Comparison of ENCODE assay signal across 10 mouse cellular contexts in genomic region chr2:167948557-167948956, GRCm38 (mm10). TPM values are rescaled to one million over a fixed set of nuclear protein-coding genes. Genes with fewer than 3 reads are reported as not detected.
DNase-seq lines count a peak whose midpoint lies in the region; ATAC-seq and TF ChIP-seq lines count a peak whose summit lies in the region.
"Had no signal": no experiment of that assay in that cellular context is flagged by ENCODE, and none has a peak within 500 bp of the region (broad histone marks: within the 10 kb centered on the region; RNA-seq: fewer than 3 reads in every experiment).

No protein-coding gene starts in this region.

- H3K9ac ChIP-seq in forebrain, embryonic 12.5 days, result no peak overlapping the region
- H3K9ac ChIP-seq in kidney, embryonic 14.5 days (ENCODE audit: low read depth, low read length), result 0 out of 2 replicates have a peak overlapping the region, but pooled peaks have one; percentile 18
- H3K9ac ChIP-seq in CH12.LX (ENCODE audit: insufficient read depth, low read depth), result no peak overlapping the region
- no peak overlapping the region for H3K9ac ChIP-seq in liver, embryonic 15.5 days
- H3K9ac ChIP-seq: neural tube, embryonic 12.5 days had no signal

- no peak for ATAC-seq in forebrain, embryonic 12.5 days (ENCODE audit: low FRiP score)
- no peak for ATAC-seq in kidney, embryonic 14.5 days (ENCODE audit: low FRiP score, low TSS enrichment)
- no peak for ATAC-seq in liver, embryonic 15.5 days (ENCODE audit: insufficient read depth)

- H3K4me2 ChIP-seq in forebrain, embryonic 12.5 days, result no peak overlapping the region
- no peak overlapping the region for H3K4me2 ChIP-seq in kidney, embryonic 14.5 days (replicated peaks; ENCODE audit: low read depth, low read length)
- H3K4me2 ChIP-seq in CH12.LX (ENCODE audit: insufficient read depth, low read depth, poor library complexity, severe bottlenecking), result no peak overlapping the region
- H3K4me2 ChIP-seq in liver, embryonic 15.5 days, result no peak overlapping the region
- H3K4me2 ChIP-seq: midbrain, embryonic 11.5 days; neural tube, embryonic 12.5 days had no signal

- dilution Hi-C loops in CH12.LX (cut with MboI; ENCODE audit: extremely low pct_ligation_motif_present, extremely low pct_unique_long_range_greater_than_20kb, low sequenced_read_pairs), result no loop called here

- DNase-seq in forebrain, embryonic 10.5 days (ENCODE audit: extremely low spot score, low spot score), result no peak
- DNase-seq in kidney, postnatal 25 days, result no peak
- no peak for DNase-seq in CH12.LX (ENCODE audit: extremely low read depth)
- DNase-seq in c-Kit-positive CD71-positive TER-119-positive erythroid progenitor cells, embryonic 14.5 days (ENCODE audit: low spot score), result no peak
- DNase-seq in adrenal gland, adult 18-20 months (ENCODE audit: low spot score in 2 of 2), result no peak

- TF ChIP-seq CTCF in CH12.LX (conservative IDR thresholded peaks at IDR 0.05 in 1 of 2, IDR thresholded peaks at IDR 0.05 in 1 of 2; ENCODE audit: low read depth in 2 of 2, low read length in 2 of 2), result no peak

- no peak for TF ChIP-seq EP300 in CH12.LX (IDR thresholded peaks at IDR 0.05; ENCODE audit: low read length)

- TF ChIP-seq POLR2A in CH12.LX (IDR thresholded peaks at IDR 0.05; ENCODE audit: low read depth, low read length), result no peak

- peaks cover 97% of the 10 kb centered on the region for H3K79me2 ChIP-seq in CH12.LX (replicated peaks; ENCODE audit: control insufficient read depth, extremely low read depth, insufficient read depth, poor library complexity, severe bottlenecking)

- H3K4me3 ChIP-seq in forebrain, embryonic 12.5 days (replicated peaks), result no peak overlapping the region
- H3K4me3 ChIP-seq in forebrain, embryonic 10.5 days, result no peak overlapping the region
- H3K4me3 ChIP-seq in kidney, embryonic 14.5 days (ENCODE audit: low read length), result no peak overlapping the region
- no peak overlapping the region for H3K4me3 ChIP-seq in CH12.LX (replicated peaks in 1 of 3; ENCODE audit: low read depth in 2 of 3, low read length in 2 of 3, poor library complexity in 1 of 3)
- H3K4me3 ChIP-seq in liver, embryonic 15.5 days (replicated peaks), result no peak overlapping the region
- H3K4me3 ChIP-seq: neural tube, embryonic 12.5 days had no signal

- in situ Hi-C loops in CH12.LX (cut with MboI; ENCODE audit: low pct_ligation_motif_present, low pct_unique_long_range_greater_than_20kb, low sequenced_read_pairs), result no loop called here

- H3K4me1 ChIP-seq in forebrain, embryonic 12.5 days, result peaks cover 28% of the 10 kb centered on the region
- peaks cover 37% of the 10 kb centered on the region for H3K4me1 ChIP-seq in forebrain, embryonic 10.5 days
- H3K4me1 ChIP-seq in kidney, embryonic 14.5 days (ENCODE audit: control insufficient read depth, insufficient read depth, low read length), result peaks cover 5% of the 10 kb centered on the region
- peaks cover 79 to 99% of the 10 kb centered on the region in 2 experiments for H3K4me1 ChIP-seq in CH12.LX (ENCODE audit: control insufficient read depth in 1 of 2, insufficient read depth in 2 of 2)
- peaks cover 89% of the 10 kb centered on the region for H3K4me1 ChIP-seq in liver, embryonic 15.5 days (replicated peaks)

- H3K27me3 ChIP-seq in forebrain, embryonic 12.5 days, result no peaks in the 10 kb centered on the region
- no peaks in the 10 kb centered on the region for H3K27me3 ChIP-seq in forebrain, embryonic 10.5 days (ENCODE audit: poor library complexity, severe bottlenecking)
- H3K27me3 ChIP-seq in kidney, embryonic 14.5 days (ENCODE audit: control insufficient read depth, insufficient read depth, low read length), result no peaks in the 10 kb centered on the region
- H3K27me3 ChIP-seq in CH12.LX (replicated peaks), result no peaks in the 10 kb centered on the region
- no peaks in the 10 kb centered on the region for H3K27me3 ChIP-seq in liver, embryonic 15.5 days
- H3K27me3 ChIP-seq: neural tube, embryonic 12.5 days had no signal

- no peaks in the 10 kb centered on the region for H3K9me3 ChIP-seq in forebrain, embryonic 12.5 days
- no peaks in the 10 kb centered on the region for H3K9me3 ChIP-seq in forebrain, embryonic 10.5 days
- no peaks in the 10 kb centered on the region for H3K9me3 ChIP-seq in kidney, embryonic 14.5 days (ENCODE audit: control insufficient read depth, low read length)
- H3K9me3 ChIP-seq in CH12.LX (replicated peaks; ENCODE audit: low read length), result no peaks in the 10 kb centered on the region
- H3K9me3 ChIP-seq in liver, embryonic 15.5 days (replicated peaks), result no peaks in the 10 kb centered on the region
- H3K9me3 ChIP-seq: neural tube, embryonic 12.5 days had no signal

- H3K36me3 ChIP-seq in forebrain, embryonic 12.5 days (replicated peaks), result no peaks in the 10 kb centered on the region
- H3K36me3 ChIP-seq in forebrain, embryonic 10.5 days (replicated peaks), result peaks cover 6% of the 10 kb centered on the region; the same call in 1 of the 2 replicates
- H3K36me3 ChIP-seq in kidney, embryonic 14.5 days (ENCODE audit: control insufficient read depth, insufficient read depth, low read length), result no peaks in the 10 kb centered on the region
- peaks cover 0 to 65% of the 10 kb centered on the region in 2 experiments for H3K36me3 ChIP-seq in CH12.LX (replicated peaks in 1 of 2; ENCODE audit: control insufficient read depth in 1 of 2, insufficient read depth in 1 of 2, low read length in 1 of 2)
- H3K36me3 ChIP-seq in liver, embryonic 15.5 days (replicated peaks), result no peaks in the 10 kb centered on the region
- H3K36me3 ChIP-seq: neural tube, embryonic 12.5 days had no signal

- 0 out of 2 replicates have a peak overlapping the region, but pooled peaks have one; percentile 26 for H3K27ac ChIP-seq in forebrain, embryonic 12.5 days
- no peak overlapping the region; the same call in 1 of the 2 replicates for H3K27ac ChIP-seq in forebrain, embryonic 10.5 days
- 0 out of 2 replicates have a peak overlapping the region, but pooled peaks have one; percentile 9 for H3K27ac ChIP-seq in kidney, embryonic 14.5 days (ENCODE audit: low read depth, low read length)
- 0 out of 2 replicates have a peak overlapping the region, but pooled peaks have one; percentile 4 for H3K27ac ChIP-seq in CH12.LX (ENCODE audit: insufficient read depth, low read depth)
- H3K27ac ChIP-seq in liver, embryonic 15.5 days (replicated peaks), result 0 out of 2 replicates have a peak overlapping the region, but pooled peaks have one; percentile 48
- H3K27ac ChIP-seq: neural tube, embryonic 12.5 days had no signal

- 82% methylated on average over 13 of the region's 13 CpGs for WGBS in forebrain, embryonic 12.5 days
- WGBS in forebrain, embryonic 10.5 days, result 89% methylated on average over 13 of the region's 13 CpGs
- 76% methylated on average over 13 of the region's 13 CpGs for WGBS in kidney, embryonic 14.5 days
- WGBS in liver, embryonic 15.5 days (ENCODE audit: insufficient replicate concordance), result 60% methylated on average over 13 of the region's 13 CpGs

- TF ChIP-seq RAD21 in CH12.LX (IDR thresholded peaks at IDR 0.05; ENCODE audit: low read depth, low read length), result no peak

TF ChIP-seq in CH12.LX, 34 proteins besides CTCF, POLR2A, EP300 and RAD21:
- no peak for TF ChIP-seq NELFE (IDR thresholded peaks at IDR 0.05; ENCODE audit: low read depth, low read length)
- TF ChIP-seq CHD2 (IDR thresholded peaks at IDR 0.05; ENCODE audit: low read length), result no peak
- TF ChIP-seq BHLHE40 (IDR thresholded peaks at IDR 0.05; ENCODE audit: low read depth, low read length), result no peak
- TF ChIP-seq ZNF384 (IDR thresholded peaks at IDR 0.05; ENCODE audit: low read depth, low read length), result no peak
- no peak for TF ChIP-seq JUND (conservative IDR thresholded peaks at IDR 0.05; ENCODE audit: low read depth, low read length)
- no peak for TF ChIP-seq MAFK (IDR thresholded peaks at IDR 0.05; ENCODE audit: insufficient replicate concordance, low read length)
- no peak for TF ChIP-seq MAX (IDR thresholded peaks at IDR 0.05; ENCODE audit: low read length)
- no peak for TF ChIP-seq UBTF (IDR thresholded peaks at IDR 0.05; ENCODE audit: low read depth, low read length)
- no peak for TF ChIP-seq MEF2A (IDR thresholded peaks at IDR 0.05; ENCODE audit: borderline replicate concordance, low read depth, low read length)

RNA-seq across cellular contexts. Expression of gene Ptpn1, which starts 16.7 kb away (rescaled TPM):
- polyA plus RNA-seq in forebrain, embryonic 12.5 days (2016; fragmentation: Nextera tagmentation; extraction: Ambion mirVana), result 94.1 and 104 TPM in 2 replicates
- 66.0 and 66.4 TPM in 2 replicates for polyA plus RNA-seq in forebrain, embryonic 10.5 days (2016; fragmentation: Nextera tagmentation; extraction: Ambion mirVana)
- polyA plus RNA-seq in kidney, embryonic 14.5 days (2014; fragmentation: Nextera tagmentation; extraction: Ambion mirVana), result 42.6 and 53.4 TPM in 2 replicates
- total RNA-seq in CH12.LX (2012; rRNA removed), result 77.6 and 90.0 TPM in 2 replicates
- 69.8 and 78.5 TPM in 2 replicates for total RNA-seq in CH12.LX (2014; rRNA removed)
- polyA plus RNA-seq in CH12.LX (2012; ENCODE audit: insufficient read length, low read depth), result 131 and 139 TPM in 2 replicates
- polyA plus RNA-seq in liver, embryonic 15.5 days (2015; fragmentation: Nextera tagmentation; extraction: Ambion mirVana), result 25.6 and 31.1 TPM in 2 replicates
- 10 to 100 TPM; 56.6 to 64.4 TPM for total RNA-seq in adrenal gland, adult 18-20 months (2021)
